Mouse (Mus musculus) heart, adult 2 months (tissue): ENCODE measurements around the gene Proser3.

Experiments used
- CTCF ChIP-seq: fragments of 200-600 bp; IDR thresholded peaks from 2 replicates; pipeline ENCODE4 v1.8.1; 2022; ENCODE audit warnings: antibody characterized with exemption, mild to moderate bottlenecking, moderate library complexity
- EP300 ChIP-seq: fragments of 200-500 bp; IDR thresholded peaks from 2 replicates; pipeline ENCODE4 v1.6.1; 2011; ENCODE audit warnings: low read depth, low read length, control low read depth; ENCODE audit not compliant: insufficient read depth
- POLR2A ChIP-seq: fragments of 200-500 bp; IDR thresholded peaks from 2 replicates; pipeline ENCODE4 v1.6.1; 2011; ENCODE audit warnings: mild to moderate bottlenecking, low read depth, low read length, control low read depth; ENCODE audit not compliant: insufficient read depth

DNA sequence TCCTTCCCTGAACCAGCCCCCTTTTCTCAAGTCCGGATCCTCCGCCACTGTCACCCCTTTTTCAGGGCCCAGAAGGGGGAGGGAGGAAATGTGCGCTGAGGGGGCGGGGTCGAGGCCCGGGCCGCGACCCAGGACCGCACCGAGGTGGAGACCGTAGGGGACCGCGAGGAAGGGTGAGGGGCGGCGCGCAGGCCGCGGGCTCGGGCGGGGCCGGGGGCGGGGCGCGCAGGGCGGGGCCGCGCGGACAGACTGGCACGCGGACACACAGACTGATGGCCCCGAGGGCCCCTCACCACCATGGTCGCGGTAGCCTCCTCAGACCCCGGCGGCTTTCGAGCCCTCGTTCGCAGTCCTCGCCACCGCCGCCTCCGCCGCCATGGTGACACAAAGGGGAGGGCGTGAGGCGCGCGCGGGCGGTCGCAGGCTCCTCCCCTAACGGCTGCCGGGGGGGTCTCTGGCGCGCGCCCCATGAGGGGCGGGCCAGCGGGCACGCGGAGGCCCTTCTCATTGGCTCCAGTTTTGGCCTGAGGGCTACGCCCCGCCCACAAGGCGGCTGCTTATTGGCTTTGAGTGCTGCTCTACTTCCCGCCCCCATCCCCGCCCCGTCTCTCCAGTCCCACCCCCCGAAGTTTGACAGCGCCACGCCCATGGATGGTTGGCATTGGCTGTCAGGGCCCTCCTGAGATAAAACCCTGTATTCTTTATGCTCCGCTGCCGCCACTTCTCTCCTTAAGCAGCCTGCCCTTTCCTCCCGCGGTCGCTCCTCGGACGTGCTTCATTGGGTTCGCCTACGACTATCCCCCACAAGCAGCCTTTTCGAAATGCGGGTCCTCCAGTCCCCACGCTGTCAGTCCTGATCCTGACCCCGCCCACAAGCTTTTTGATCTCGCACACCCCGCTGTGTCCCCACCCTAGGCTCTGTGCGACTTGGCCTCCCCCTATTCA, 17.2 kb downstream of the Proser3 start, which contains the start of gene Arhgap33:
- TF ChIP-seq CTCF (no peak), POLR2A (no peak), EP300 (no peak)
